Mouse (Mus musculus): ENCODE measurements around the gene H2al1a. TPM values are rescaled to one million over a fixed set of nuclear protein-coding genes. Genes with fewer than 3 reads are reported as not detected.

The H2al1a gene
- polyA plus RNA-seq (2012; rRNA removed), result not detected in 2 replicates

GRCm38 (mm10) chrX:11298957-11299356 lies at the start of gene H2al1a:
H2al1a (plus strand) TSS chrX:11299257.

GRCm38 (mm10) chrX:11302132-11302531 lies 3.1 kb downstream of the H2al1a start, which contains the start of gene H2al1b:
H2al1b (plus strand) TSS chrX:11302432.

DNA sequence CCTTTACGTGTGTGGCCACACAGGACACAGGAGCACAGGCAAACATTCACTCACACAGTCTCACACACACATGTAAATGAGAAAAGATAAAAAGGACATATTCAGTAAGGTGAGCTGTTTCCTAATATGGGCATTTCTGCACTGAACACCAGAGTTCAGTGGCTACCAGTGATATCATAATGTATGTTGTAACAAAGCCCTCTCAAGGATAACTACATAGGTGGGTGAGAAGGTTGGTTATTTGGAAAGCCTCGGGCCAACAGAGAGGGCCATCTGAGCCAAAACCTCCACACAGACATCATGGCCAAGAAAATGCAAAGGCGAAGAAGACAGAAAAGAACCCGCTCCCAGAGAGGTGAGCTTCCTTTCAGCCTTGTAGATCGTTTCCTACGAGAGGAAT lies 6.3 kb downstream of the H2al1a start, which contains the start of gene H2al1c:
H2al1c (plus strand) TSS at position 301 of the 400 bp plus-strand sequence.

DNA sequence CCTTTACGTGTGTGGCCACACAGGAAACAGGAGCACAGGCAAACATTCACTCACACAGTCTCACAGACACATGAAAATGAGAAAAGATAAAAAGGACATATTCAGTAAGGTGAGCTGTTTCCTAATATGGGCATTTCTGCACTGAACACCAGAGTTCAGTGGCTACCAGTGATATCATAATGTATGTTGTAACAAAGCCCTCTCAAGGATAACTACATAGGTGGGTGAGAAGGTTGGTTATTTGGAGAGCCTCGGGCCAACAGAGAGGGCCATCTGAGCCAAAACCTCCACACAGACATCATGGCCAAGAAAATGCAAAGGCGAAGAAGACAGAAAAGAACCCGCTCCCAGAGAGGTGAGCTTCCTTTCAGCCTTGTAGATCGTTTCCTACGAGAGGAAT lies 9.5 kb downstream of the H2al1a start, which contains the start of gene H2al1d:
H2al1d (plus strand) TSS at position 301 of the 400 bp plus-strand sequence.

DNA sequence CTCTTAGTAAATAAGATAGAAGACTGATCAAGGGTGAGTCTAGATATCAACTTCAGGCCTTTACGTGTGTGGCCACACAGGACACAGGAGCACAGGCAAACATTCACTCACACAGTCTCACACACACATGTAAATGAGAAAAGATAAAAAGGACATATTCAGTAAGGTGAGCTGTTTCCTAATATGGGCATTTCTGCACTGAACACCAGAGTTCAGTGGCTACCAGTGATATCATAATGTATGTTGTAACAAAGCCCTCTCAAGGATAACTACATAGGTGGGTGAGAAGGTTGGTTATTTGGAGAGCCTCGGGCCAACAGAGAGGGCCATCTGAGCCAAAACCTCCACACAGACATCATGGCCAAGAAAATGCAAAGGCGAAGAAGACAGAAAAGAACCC lies 12.6 kb downstream of the H2al1a start, which contains the start of gene H2al1e:
H2al1e (plus strand) TSS at position 301 of the 400 bp plus-strand sequence.

DNA sequence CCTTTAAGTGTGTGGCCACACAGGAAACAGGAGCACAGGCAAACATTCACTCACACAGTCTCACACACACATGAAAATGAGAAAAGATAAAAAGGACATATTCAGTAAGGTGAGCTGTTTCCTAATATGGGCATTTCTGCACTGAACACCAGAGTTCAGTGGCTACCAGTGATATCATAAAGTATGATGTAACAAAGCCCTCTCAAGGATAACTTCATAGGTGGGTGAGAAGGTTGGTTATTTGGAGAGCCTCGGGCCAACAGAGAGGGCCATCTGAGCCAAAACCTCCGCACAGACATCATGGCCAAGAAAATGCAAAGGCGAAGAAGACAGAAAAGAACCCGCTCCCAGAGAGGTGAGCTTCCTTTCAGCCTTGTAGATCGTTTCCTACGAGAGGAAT lies 15.8 kb downstream of the H2al1a start, which contains the start of gene H2al1f:
H2al1f (plus strand) TSS at position 301 of the 400 bp plus-strand sequence.

DNA sequence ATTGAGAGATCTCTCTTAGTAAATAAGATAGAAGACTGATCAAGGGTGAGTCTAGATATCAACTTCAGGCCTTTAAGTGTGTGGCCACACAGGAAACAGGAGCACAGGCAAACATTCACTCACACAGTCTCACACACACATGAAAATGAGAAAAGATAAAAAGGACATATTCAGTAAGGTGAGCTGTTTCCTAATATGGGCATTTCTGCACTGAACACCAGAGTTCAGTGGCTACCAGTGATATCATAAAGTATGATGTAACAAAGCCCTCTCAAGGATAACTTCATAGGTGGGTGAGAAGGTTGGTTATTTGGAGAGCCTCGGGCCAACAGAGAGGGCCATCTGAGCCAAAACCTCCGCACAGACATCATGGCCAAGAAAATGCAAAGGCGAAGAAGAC lies 18.9 kb downstream of the H2al1a start, which contains the start of gene H2al1g:
H2al1g (plus strand) TSS at position 301 of the 400 bp plus-strand sequence.

DNA sequence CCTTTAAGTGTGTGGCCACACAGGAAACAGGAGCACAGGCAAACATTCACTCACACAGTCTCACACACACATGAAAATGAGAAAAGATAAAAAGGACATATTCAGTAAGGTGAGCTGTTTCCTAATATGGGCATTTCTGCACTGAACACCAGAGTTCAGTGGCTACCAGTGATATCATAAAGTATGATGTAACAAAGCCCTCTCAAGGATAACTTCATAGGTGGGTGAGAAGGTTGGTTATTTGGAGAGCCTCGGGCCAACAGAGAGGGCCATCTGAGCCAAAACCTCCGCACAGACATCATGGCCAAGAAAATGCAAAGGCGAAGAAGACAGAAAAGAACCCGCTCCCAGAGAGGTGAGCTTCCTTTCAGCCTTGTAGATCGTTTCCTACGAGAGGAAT lies 22.1 kb downstream of the H2al1a start, which contains the start of gene H2al1h:
H2al1h (plus strand) TSS at position 301 of the 400 bp plus-strand sequence.

DNA sequence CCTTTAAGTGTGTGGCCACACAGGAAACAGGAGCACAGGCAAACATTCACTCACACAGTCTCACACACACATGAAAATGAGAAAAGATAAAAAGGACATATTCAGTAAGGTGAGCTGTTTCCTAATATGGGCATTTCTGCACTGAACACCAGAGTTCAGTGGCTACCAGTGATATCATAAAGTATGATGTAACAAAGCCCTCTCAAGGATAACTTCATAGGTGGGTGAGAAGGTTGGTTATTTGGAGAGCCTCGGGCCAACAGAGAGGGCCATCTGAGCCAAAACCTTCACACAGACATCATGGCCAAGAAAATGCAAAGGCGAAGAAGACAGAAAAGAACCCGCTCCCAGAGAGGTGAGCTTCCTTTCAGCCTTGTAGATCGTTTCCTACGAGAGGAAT lies 25.3 kb downstream of the H2al1a start, which contains the start of gene H2al1i:
H2al1i (plus strand) TSS at position 301 of the 400 bp plus-strand sequence.

DNA sequence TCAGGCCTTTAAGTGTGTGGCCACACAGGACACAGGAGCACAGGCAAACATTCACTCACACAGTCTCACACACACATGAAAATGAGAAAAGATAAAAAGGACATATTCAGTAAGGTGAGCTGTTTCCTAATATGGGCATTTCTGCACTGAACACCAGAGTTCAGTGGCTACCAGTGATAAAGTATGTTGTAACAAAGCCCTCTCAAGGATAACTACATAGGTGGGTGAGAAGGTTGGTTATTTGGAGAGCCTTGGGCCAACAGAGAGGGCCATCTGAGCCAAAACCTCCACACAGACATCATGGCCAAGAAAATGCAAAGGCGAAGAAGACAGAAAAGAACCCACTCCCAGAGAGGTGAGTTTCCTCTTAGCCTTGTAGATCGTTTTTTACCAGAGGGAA lies 28.5 kb downstream of the H2al1a start, which contains the start of gene H2al1j:
H2al1j (plus strand) TSS at position 301 of the 400 bp plus-strand sequence.

Other genes with a start within 250 kb of the H2al1a start
- not detected in 2 replicates for gene H2al1b, start 3.2 kb downstream of the H2al1a start, polyA plus RNA-seq (2012; rRNA removed)
- gene H2al1c, start 6.4 kb downstream of the H2al1a start, polyA plus RNA-seq (2012; rRNA removed), result not detected in 2 replicates
- not detected in 2 replicates for gene H2al1d, start 9.6 kb downstream of the H2al1a start, polyA plus RNA-seq (2012; rRNA removed)
- not detected in 2 replicates for gene H2al1e, start 12.7 kb downstream of the H2al1a start, polyA plus RNA-seq (2012; rRNA removed)
- not detected in 2 replicates for gene H2al1f, start 15.9 kb downstream of the H2al1a start, polyA plus RNA-seq (2012; rRNA removed)
- gene H2al1g, start 19.0 kb downstream of the H2al1a start, polyA plus RNA-seq (2012; rRNA removed), result not detected in 2 replicates
- not detected in 2 replicates for gene H2al1h, start 22.2 kb downstream of the H2al1a start, polyA plus RNA-seq (2012; rRNA removed)
- gene H2al1i, start 25.4 kb downstream of the H2al1a start, polyA plus RNA-seq (2012; rRNA removed), result not detected in 2 replicates
- gene H2al1j, start 28.6 kb downstream of the H2al1a start, polyA plus RNA-seq (2012; rRNA removed), result not detected in 2 replicates